Mouse (Mus musculus): ENCODE measurements around the gene Gzmc.

GRCm38 (mm10) chr14:56205613-56206012 is 28.8 kb downstream of the Gzmc start:
- TF ChIP-seq CTCF (IDR thresholded peaks at IDR 0.05; ENCODE audit: control insufficient read depth, insufficient read depth, insufficient read length) (no peak), MAX (IDR thresholded peaks at IDR 0.05) (no peak), USF1 (IDR thresholded peaks at IDR 0.05; ENCODE audit: low read depth) (no peak)

Data from C2C12 (cell line).